ENCODE assay signal across 15 mouse cellular contexts in genomic region chr14:54997297-54997696, GRCm38 (mm10). TPM values are rescaled to one million over a fixed set of nuclear protein-coding genes. Genes with fewer than 3 reads are reported as not detected.
DNase-seq lines count a peak whose midpoint lies in the region; ATAC-seq and TF ChIP-seq lines count a peak whose summit lies in the region.
"Had no signal": no experiment of that assay in that cellular context is flagged by ENCODE, and none has a peak within 500 bp of the region (broad histone marks: within the 10 kb centered on the region; RNA-seq: fewer than 3 reads in every experiment).

No protein-coding gene starts in this region.

- no peak for TF ChIP-seq POLR2A in limb, embryonic 14.5 days (IDR thresholded peaks at IDR 0.05; ENCODE audit: borderline replicate concordance, extremely low read depth, insufficient read depth, insufficient read length)

- H3K27me3 ChIP-seq in heart, embryonic 13.5 days (replicated peaks) = peaks cover 49% of the 10 kb centered on the region
- no peaks in the 10 kb centered on the region for H3K27me3 ChIP-seq in embryonic facial prominence, embryonic 12.5 days
- no peaks in the 10 kb centered on the region for H3K27me3 ChIP-seq in limb, embryonic 14.5 days (ENCODE audit: control insufficient read depth, insufficient read depth, low read length)
- H3K27me3 ChIP-seq: neural tube, embryonic 12.5 days; stomach, embryonic 15.5 days had no signal

- H3K27ac ChIP-seq in heart, embryonic 13.5 days (replicated peaks) = peak overlapping the region; percentile 98
- H3K27ac ChIP-seq in embryonic facial prominence, embryonic 12.5 days = 0 out of 2 replicates have a peak overlapping the region, but pooled peaks have one; percentile 75
- no peak overlapping the region; the same call in 1 of the 2 replicates for H3K27ac ChIP-seq in limb, embryonic 14.5 days (replicated peaks; ENCODE audit: low read depth, low read length)
- H3K27ac ChIP-seq: macrophage; neural tube, embryonic 12.5 days; stomach, embryonic 15.5 days had no signal

- peaks cover 71% of the 10 kb centered on the region for H3K4me1 ChIP-seq in heart, embryonic 13.5 days
- peaks cover 32% of the 10 kb centered on the region for H3K4me1 ChIP-seq in embryonic facial prominence, embryonic 12.5 days
- no peaks in the 10 kb centered on the region for H3K4me1 ChIP-seq in limb, embryonic 14.5 days (ENCODE audit: control insufficient read depth, insufficient read depth, low read length)

- DNase-seq in heart, postnatal 14 days = no peak
- peak; percentile 7 for DNase-seq in Muller cell, postnatal 12 days (ENCODE audit: inconsistent ontology term)
- peak; percentile 56 for DNase-seq in limb, embryonic 14.5 days (ENCODE audit: low spot score)
- no peak for DNase-seq in cerebellum, adult 11-12 months
- DNase-seq in frontal cortex, postnatal 14 days (ENCODE audit: low spot score in 2 of 2) = no peak
- DNase-seq in gastrocnemius, postnatal 25 days = no peak

- peaks cover 12% of the 10 kb centered on the region for H3K36me3 ChIP-seq in heart, embryonic 13.5 days
- no peaks in the 10 kb centered on the region for H3K36me3 ChIP-seq in embryonic facial prominence, embryonic 12.5 days
- no peaks in the 10 kb centered on the region for H3K36me3 ChIP-seq in limb, embryonic 14.5 days (ENCODE audit: control insufficient read depth, insufficient read depth, low read length)
- H3K36me3 ChIP-seq: neural tube, embryonic 12.5 days; stomach, embryonic 15.5 days had no signal

- WGBS in heart, embryonic 13.5 days = 30% methylated on average over 4 of the region's 4 CpGs
- WGBS in embryonic facial prominence, embryonic 12.5 days = 45% methylated on average over 4 of the region's 4 CpGs
- WGBS in limb, embryonic 14.5 days = 55% methylated on average over 4 of the region's 4 CpGs

- peak overlapping the region; percentile 33 for H3K4me3 ChIP-seq in heart, embryonic 13.5 days
- no peak overlapping the region for H3K4me3 ChIP-seq in embryonic facial prominence, embryonic 12.5 days
- no peak overlapping the region for H3K4me3 ChIP-seq in limb, embryonic 14.5 days (replicated peaks; ENCODE audit: low read length)
- H3K4me3 ChIP-seq: neural tube, embryonic 12.5 days; stomach, embryonic 15.5 days had no signal

- no peak for ATAC-seq in heart, embryonic 13.5 days (ENCODE audit: extremely low read depth, insufficient number of reproducible peaks, low FRiP score, low TSS enrichment)
- ATAC-seq in embryonic facial prominence, embryonic 12.5 days (ENCODE audit: insufficient number of reproducible peaks, insufficient read depth, low FRiP score, low TSS enrichment) = 0 out of 2 replicates have a peak, but pooled peaks have one; percentile 18
- peak; percentile 78 for ATAC-seq in limb, embryonic 14.5 days (ENCODE audit: low FRiP score, low read depth)
- ATAC-seq: hindbrain, embryonic 16.5 days had no signal

- H3K9me3 ChIP-seq in heart, embryonic 13.5 days = peaks cover 3% of the 10 kb centered on the region; the same call in 1 of the 2 replicates
- H3K9me3 ChIP-seq in embryonic facial prominence, embryonic 12.5 days = no peaks in the 10 kb centered on the region
- no peaks in the 10 kb centered on the region for H3K9me3 ChIP-seq in limb, embryonic 14.5 days (ENCODE audit: control insufficient read depth, low read length)
- H3K9me3 ChIP-seq: neural tube, embryonic 12.5 days; stomach, embryonic 15.5 days had no signal

- H3K9ac ChIP-seq in heart, embryonic 13.5 days = peak overlapping the region; percentile 77
- no peak overlapping the region for H3K9ac ChIP-seq in embryonic facial prominence, embryonic 12.5 days
- no peak overlapping the region for H3K9ac ChIP-seq in limb, embryonic 14.5 days (ENCODE audit: low read depth, low read length, severe bottlenecking)
- H3K9ac ChIP-seq: neural tube, embryonic 12.5 days; stomach, embryonic 15.5 days had no signal

- H3K4me2 ChIP-seq in heart, embryonic 13.5 days = peak overlapping the region; percentile 67
- no peak overlapping the region for H3K4me2 ChIP-seq in embryonic facial prominence, embryonic 12.5 days (replicated peaks)
- H3K4me2 ChIP-seq in limb, embryonic 14.5 days (replicated peaks; ENCODE audit: low read depth, low read length, severe bottlenecking) = no peak overlapping the region
- H3K4me2 ChIP-seq: neural tube, embryonic 12.5 days; stomach, embryonic 15.5 days had no signal

- intact Hi-C loops in heart, postnatal 14 days (cut with DNase I) = no loop called here

RNA-seq across cellular contexts. Expression of gene Myh7, which starts 2.9 kb away (rescaled TPM):
- polyA plus RNA-seq in heart, embryonic 13.5 days (2015; fragmentation: Nextera tagmentation; extraction: Ambion mirVana) = 3,662 and 3,747 TPM in 2 replicates
- 1,000 to 10,000 TPM; 2,004 to 2,187 TPM for total RNA-seq in heart, postnatal 14 days (2021)
- polyA plus RNA-seq in embryonic facial prominence, embryonic 12.5 days (2016; fragmentation: Nextera tagmentation; extraction: Ambion mirVana) = 7.6 and 8.3 TPM in 2 replicates
- polyA plus RNA-seq in limb, embryonic 14.5 days (2012; rRNA removed) = 29.5 and 59.8 TPM in 2 replicates
- 40.0 and 55.3 TPM in 2 replicates for polyA plus RNA-seq in limb, embryonic 14.5 days (2014; fragmentation: Nextera tagmentation; extraction: Ambion mirVana)
- 1,000 to 10,000 TPM in 1 of 2 experiments, 100 to 1,000 TPM in 1; 192 to 1,011 TPM for total RNA-seq in gastrocnemius, postnatal 25 days (2021)
- total RNA-seq: common myeloid progenitor, adult 5-6 weeks had no signal
- polyA plus RNA-seq: liver, adult 2 months; macrophage had no signal

RNA-seq across cellular contexts. Expression of gene Ngdn, which starts 18.0 kb away (rescaled TPM):
- polyA plus RNA-seq in heart, embryonic 13.5 days (2015; fragmentation: Nextera tagmentation; extraction: Ambion mirVana) = 56.8 and 58.2 TPM in 2 replicates
- 10 to 100 TPM; 23.4 to 28.4 TPM for total RNA-seq in heart, postnatal 14 days (2021)
- polyA plus RNA-seq in embryonic facial prominence, embryonic 12.5 days (2016; fragmentation: Nextera tagmentation; extraction: Ambion mirVana) = 79.9 and 81.3 TPM in 2 replicates
- polyA plus RNA-seq in limb, embryonic 14.5 days (2012; rRNA removed) = 43.2 and 62.6 TPM in 2 replicates
- 66.8 and 74.3 TPM in 2 replicates for polyA plus RNA-seq in limb, embryonic 14.5 days (2014; fragmentation: Nextera tagmentation; extraction: Ambion mirVana)
- 10 to 100 TPM; 15.7 to 17.0 TPM for total RNA-seq in gastrocnemius, postnatal 25 days (2021)

RNA-seq across cellular contexts. Expression of gene Gm17428, which starts 20.6 kb away (rescaled TPM):
- not detected in 2 replicates for polyA plus RNA-seq in heart, embryonic 13.5 days (2015; fragmentation: Nextera tagmentation; extraction: Ambion mirVana)
- total RNA-seq in heart, postnatal 14 days (2021) = not detected
- not detected in 2 replicates for polyA plus RNA-seq in embryonic facial prominence, embryonic 12.5 days (2016; fragmentation: Nextera tagmentation; extraction: Ambion mirVana)
- not detected in 2 replicates for polyA plus RNA-seq in limb, embryonic 14.5 days (2012; rRNA removed)
- polyA plus RNA-seq in limb, embryonic 14.5 days (2014; fragmentation: Nextera tagmentation; extraction: Ambion mirVana) = not detected in 2 replicates
- not detected for total RNA-seq in gastrocnemius, postnatal 25 days (2021)
- total RNA-seq: common myeloid progenitor, adult 5-6 weeks; liver, adult 2 months had no signal
- polyA plus RNA-seq: frontal cortex, adult 2 months; hindbrain, embryonic 16.5 days; liver, adult 2 months; macrophage; neural tube, embryonic 12.5 days; stomach, embryonic 15.5 days had no signal

RNA-seq across cellular contexts. Expression of gene Myh6, which starts 30.6 kb away (rescaled TPM):
- 1,796 and 1,858 TPM in 2 replicates for polyA plus RNA-seq in heart, embryonic 13.5 days (2015; fragmentation: Nextera tagmentation; extraction: Ambion mirVana)
- total RNA-seq in heart, postnatal 14 days (2021) = over 10,000 TPM; 23,215 to 24,603 TPM
- 2.2 and 3.2 TPM in 2 replicates for polyA plus RNA-seq in embryonic facial prominence, embryonic 12.5 days (2016; fragmentation: Nextera tagmentation; extraction: Ambion mirVana)
- 0.77 and 2.1 TPM in 2 replicates for polyA plus RNA-seq in limb, embryonic 14.5 days (2012; rRNA removed)
- 4.8 and 7.3 TPM in 2 replicates for polyA plus RNA-seq in limb, embryonic 14.5 days (2014; fragmentation: Nextera tagmentation; extraction: Ambion mirVana)
- total RNA-seq in gastrocnemius, postnatal 25 days (2021) = 100 to 1,000 TPM in 1 of 2 experiments, 10 to 100 TPM in 1; 42.1 to 200 TPM
- total RNA-seq: common myeloid progenitor, adult 5-6 weeks; liver, adult 2 months had no signal
- polyA plus RNA-seq: macrophage had no signal

Comparison
In these comparisons a context has a peak if more than half of its experiments do, and no peak if none do; other contexts are left out.
1. DNase-seq: peak in Muller cell, postnatal 12 days (single experiment) and limb, embryonic 14.5 days (single experiment); none in heart, postnatal 14 days (0 of 2), cerebellum, adult 11-12 months (single experiment), frontal cortex, postnatal 14 days (0 of 2) and gastrocnemius, postnatal 25 days (single experiment).
2. RNA of gene Myh7, which starts 2.9 kb away (polyA plus RNA-seq): 3,662 to 3,747 TPM in heart, embryonic 13.5 days; 29.5 to 59.8 TPM in limb, embryonic 14.5 days and 7.6 to 8.3 TPM in embryonic facial prominence, embryonic 12.5 days; every median in the first group is over 10 times any median in the second.